Mouse (Mus musculus) T-helper 1 cell (primary cell): ENCODE results near the gene Dgat2.

Experiments
- in situ Hi-C: fragments of 300-600 bp; cut with MboI, MseI; formaldehyde crosslinking; loops from one replicate; pipeline ENCODE4 v1.15.1; 2025; ENCODE audit warnings: high pct_unique_total_duplicates

Gene Dgat2

GRCm38 (mm10) chr7:99194511-99194910 lies 12.0 kb upstream of the Dgat2 start:
- in situ Hi-C loops, result no loop called here

- in situ Hi-C loops, result no loop called here
Observed at GRCm38 (mm10) chr7:99193926-99194325, 11.4 kb upstream of the Dgat2 start.

- in situ Hi-C loops, result no loop called here
Observed at GRCm38 (mm10) chr7:99191411-99191810, 8.9 kb upstream of the Dgat2 start.

DNA sequence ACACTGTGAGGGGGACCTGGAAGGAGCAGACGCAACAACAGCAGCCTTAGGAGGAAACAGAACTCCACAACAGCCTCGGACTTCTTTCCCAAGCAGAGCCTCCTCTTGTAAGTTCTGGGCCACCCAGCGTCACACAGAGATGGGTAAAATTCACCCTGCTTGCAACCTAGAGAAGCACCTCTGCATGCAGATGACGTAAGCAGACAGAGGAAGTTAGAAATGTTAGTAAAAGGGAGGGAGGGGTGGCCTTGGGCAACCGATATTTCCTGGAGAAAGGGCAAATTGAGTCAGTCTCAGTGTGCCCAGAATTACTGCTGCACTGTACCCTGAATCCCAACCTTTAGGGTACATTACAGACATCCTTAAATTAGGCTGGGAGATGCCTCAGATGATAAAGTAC lies 7.4 kb upstream of the Dgat2 start:
- in situ Hi-C loops, result no loop called here

GRCm38 (mm10) chr7:99188630-99189029 lies 6.1 kb upstream of the Dgat2 start:
- in situ Hi-C loops, result no loop called here

DNA sequence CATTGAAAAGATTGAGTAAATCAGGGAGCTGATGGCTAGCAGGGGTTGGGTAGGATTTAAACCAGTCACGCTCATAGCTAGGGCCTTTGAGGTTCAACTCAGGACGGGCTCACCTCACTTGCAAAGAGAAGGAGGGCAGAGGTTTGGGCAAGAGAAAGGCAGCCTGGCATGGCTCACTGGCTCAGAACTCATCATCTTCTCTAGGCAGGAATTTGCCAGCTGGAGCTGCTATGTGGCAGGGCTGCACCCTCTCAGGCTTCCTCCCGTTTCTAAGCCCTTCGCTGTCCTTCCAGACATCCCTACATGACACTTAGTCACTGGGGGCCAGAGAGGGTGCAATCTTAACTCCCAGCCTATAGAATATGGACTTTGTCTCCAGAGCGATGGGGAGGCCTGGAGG lies 4.9 kb upstream of the Dgat2 start:
- in situ Hi-C loops, result no loop called here

DNA sequence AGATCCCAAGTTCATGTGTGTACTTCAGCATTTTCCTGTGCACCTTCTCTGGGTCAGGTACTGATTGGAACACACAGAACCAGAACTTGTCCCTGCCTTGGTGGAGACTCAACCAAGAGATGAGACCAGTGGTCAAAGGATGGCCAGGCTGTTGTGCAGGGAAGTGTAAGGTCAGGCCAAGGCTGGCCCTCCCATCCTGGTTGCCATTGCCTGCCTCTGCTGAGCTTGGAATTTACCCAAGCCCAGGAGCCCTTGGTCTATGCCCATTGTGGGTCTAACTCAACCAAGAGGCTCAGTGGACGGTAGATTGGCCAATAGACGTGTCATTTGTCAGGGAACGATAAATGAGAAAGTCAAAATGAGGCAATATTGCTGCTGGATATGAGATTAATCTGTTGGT lies 2.9 kb upstream of the Dgat2 start:
- in situ Hi-C loops, result no loop called here

DNA sequence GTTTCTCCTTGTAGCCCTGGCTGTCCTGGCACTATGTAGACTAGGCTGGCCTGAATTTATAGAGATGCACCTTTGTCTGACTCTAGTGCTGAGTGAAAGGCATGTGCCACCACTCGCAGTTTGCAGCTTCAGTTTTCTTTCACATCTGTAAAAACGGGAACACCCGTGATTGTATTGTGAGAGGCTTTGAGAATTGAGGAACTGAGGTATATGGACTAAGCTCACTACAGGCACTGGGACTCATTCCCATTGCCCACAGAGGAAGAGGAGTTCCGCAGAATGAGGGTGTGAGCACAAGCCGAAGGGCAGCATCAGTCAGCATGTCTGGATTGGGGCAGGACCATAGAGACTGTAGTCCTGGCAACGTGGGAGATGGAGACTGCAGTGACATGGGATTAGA lies 1.2 kb upstream of the Dgat2 start:
- in situ Hi-C loops, result no loop called here

DNA sequence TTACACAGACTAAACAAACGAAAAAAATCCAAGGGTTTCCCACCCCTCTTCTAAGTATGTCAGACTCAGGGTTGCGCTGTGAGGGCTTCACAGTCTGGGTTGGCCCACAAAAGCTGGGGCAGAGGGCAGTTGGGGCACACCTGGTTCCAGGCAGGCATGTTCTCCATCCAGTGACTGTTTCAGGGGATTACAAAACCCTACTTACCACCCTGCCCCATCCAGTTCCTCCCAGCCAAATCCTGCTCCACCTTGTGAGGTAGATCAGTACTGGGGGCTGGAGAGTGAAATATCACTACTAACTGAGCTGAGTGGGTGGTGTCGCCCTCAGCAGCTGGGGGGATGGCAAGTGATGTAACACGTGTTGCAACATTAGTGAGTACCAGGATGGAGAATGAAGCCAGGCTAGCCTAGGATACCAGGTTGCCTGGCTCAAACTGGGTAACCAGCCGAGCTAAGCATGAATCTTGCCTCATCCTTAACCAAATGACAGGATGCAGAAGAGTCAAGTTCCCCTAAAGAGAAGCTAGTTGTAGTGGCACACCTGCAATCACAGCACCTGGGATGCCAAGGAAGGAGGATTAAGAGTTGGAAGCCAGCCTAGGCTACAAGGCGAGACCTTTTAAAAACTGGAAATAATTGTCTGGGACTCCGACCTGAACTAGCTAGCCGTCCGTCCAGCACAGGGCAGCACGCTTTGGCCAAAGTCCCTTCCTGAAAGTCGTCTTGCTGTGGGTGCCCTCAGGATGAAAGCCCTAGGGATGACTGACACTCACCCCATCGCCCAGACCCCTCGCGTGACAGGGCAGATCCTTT lies 694 bp downstream of the Dgat2 start:
- in situ Hi-C loops, result no loop called here

DNA sequence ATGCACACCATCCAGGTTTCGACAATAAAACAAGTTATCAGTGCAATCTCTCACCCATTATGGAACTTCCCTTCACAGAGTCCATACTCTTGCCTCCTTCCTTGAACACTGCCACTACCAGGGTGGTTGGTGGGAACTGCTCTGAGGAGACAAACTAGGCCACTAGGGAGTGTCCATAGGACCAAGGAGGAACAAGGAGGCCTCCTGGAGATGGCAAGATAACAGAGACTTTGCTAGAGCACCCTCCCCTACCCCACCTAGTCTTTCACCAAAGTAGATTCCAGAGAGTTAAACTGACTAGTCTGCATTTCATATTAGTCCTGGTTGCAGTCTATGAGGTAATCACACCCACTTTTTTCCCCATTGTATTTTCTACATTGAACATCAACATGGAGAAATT lies 2.4 kb downstream of the Dgat2 start:
- in situ Hi-C loops, result no loop called here

DNA sequence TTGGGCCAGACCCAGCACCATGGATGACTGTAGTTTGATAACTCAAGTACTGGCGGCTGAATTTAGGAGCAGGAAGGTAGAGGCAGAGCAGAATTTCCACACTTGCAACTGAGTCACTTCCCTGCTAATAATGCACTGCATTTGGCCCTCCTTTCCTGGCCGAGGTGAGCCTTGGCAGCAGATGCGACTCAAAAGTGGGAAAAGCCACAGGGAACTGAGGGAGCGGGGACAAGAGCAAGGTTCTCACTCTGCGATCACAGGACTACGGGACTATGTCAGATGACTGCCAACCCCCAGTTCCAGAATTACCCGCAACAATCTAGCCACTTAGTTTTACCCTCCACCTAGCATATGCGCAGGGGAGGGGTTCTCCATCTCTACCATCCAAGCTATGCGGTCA lies 3.2 kb downstream of the Dgat2 start:
- in situ Hi-C loops, result no loop called here

DNA sequence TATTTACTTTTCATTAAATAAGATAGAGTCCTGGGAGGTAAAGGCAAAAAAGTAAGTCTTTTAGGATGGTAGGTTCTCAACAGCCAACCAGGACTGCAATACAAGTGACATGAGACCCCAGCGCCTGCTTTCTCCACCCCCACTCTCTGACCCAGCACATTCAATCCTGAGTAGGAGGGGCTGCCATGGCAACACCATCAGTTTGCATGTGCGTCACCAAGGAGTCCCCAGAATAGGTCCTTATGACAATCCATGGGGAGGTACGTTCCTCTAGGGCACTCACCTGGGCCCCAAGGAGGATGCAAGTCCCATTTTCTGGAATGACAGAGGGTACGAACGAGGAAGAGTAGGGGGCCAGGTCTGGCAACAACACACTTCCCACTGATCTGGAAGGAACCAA lies 5.1 kb downstream of the Dgat2 start:
- in situ Hi-C loops, result no loop called here

DNA sequence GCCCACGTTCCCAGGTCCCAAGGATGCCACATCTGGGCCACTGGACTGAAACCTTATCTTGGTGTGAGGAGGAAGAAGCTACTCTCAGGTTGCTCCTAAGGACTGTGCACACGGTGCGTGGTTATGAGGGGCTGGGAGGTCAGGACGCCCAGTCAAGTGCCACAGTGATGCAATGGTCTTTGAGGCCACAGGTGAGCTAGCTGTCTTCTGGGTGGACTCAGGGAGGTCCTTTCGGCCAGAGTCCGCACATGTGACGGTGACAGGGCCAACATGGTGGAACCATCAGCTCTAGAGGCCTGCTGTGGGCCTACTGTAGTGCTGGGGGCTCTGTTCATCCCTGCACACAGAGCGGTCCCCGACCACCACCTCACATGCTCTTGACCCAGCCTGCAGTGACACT lies 6.9 kb downstream of the Dgat2 start:
- in situ Hi-C loops, result no loop called here

DNA sequence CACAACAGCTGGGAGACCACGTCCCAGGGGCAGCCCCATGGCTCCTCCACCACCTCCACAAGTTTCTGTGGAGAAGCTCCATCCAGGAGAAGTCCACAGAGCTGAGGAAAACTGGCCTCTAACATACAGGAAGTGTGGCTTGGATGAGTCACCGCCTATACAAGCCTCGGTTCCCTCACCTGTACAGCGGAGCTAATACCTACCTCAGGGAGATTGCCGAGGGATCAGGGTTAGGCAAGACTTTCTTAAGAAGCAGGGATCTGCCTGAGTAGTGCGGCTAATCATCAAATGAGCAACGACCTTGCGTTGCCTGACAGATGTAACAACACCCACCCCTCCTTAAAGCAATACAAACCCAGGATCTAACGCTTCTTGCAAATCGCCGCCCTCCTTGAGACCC lies 7.4 kb downstream of the Dgat2 start:
- in situ Hi-C loops, result no loop called here

- in situ Hi-C loops, result no loop called here
Observed at GRCm38 (mm10) chr7:99174006-99174405, 8.5 kb downstream of the Dgat2 start.

GRCm38 (mm10) chr7:99172898-99173297 lies 9.6 kb downstream of the Dgat2 start:
- in situ Hi-C loops, result no loop called here

DNA sequence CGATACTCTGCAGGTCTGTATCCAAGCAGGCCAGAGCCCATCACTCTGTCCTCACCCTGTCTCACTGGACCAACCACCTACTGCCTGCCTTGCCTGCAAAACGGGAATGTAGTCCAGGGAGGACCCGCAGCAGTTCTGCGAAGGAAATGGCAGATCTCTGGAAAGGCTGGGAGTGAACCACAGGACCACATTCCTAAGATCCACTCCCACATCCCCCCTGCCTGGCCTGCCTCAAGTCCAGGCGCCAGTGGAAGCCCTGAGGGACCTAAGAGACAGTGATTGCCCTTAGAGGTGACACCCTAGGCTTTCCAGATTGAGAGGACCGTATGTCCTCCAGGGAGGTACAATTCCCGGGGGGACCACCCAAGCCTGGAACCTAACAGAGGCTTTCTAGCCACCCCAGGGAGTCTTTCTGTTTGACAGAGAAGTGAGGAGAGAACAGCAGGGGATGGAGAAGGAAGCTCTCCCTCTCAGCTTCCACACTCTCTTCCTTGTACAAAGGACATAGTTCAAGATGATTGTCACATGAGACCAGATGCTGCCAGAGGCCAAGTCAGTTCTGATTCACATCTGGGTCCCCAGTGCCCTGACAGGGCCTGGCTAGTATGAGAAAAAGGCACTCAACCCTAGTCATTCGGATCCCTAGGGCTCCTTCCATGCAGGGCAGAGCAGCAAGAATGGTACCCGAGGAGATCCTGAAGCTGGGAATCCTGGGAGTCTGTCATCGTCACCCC lies 10.6 kb downstream of the Dgat2 start:
- in situ Hi-C loops, result no loop called here

DNA sequence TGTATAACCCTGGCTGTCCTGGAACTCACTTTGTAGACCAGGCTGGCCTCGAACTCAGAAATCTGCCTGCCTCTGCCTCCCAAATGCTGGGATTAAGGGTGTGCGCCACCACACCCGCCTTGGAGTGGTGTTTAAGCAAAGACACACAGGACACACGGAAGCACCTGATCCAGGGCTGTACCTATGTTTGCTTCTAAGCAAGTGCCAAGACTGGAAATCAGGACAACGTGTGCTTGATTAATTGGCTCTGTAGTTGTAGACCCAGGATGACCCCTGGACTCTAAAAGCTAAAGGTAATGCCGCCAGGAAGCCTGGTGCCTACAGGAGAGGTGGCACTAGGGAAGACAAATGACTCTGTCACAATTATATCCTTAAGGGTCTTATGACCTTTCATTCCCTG lies 12.0 kb downstream of the Dgat2 start:
- in situ Hi-C loops, result no loop called here

DNA sequence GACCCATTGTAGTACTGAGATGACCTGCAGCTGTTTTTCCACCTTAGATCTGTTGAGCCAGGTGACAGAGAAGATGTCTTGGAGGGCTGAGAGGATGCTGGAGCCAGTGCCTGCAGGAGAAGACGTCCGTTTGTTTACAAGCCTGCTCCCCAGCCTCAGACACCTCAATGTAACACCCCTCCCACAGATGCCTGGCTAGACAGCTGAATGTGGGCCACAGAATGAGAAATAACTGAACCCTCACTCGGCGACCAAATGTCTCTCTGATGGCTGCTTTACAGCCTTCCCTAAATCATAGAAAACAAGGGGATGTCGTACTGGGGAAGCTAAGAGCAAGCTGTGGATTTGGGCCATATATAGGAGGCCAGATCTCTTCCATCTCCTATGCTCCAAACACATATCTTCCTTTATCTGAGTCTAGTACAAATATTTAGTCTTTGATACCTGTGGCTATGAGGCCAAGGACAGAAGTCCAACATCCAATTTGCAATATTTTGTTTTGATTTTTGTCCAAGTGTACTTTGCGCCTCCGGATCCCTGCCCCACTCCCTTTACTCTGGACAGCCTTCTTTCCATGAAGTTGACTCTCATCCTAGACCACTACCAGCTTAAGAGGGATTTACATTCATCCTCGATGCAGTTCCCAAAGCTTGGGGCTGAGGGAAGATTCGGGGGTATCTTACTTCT lies 12.7 kb downstream of the Dgat2 start:
- in situ Hi-C loops, result no loop called here

DNA sequence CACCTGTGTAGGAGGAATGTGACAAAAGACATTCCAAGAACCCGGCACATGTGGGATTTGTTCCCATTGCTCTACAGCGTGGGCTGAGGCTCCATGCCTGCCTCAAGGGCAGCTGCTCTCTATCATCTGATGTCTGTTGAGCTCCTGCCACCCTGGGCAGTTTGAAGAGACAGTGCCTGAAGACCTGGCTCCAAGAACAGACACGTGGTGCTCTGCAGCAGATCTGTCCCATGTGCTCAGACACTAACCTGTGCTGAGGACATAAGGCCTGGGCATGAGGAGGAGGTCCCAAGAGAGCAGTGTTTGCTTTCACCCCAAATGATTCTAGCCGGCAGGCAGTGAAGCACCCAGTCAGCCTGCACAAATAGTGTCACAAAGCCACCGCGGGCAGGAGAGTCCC lies 13.8 kb downstream of the Dgat2 start:
- in situ Hi-C loops, result no loop called here

DNA sequence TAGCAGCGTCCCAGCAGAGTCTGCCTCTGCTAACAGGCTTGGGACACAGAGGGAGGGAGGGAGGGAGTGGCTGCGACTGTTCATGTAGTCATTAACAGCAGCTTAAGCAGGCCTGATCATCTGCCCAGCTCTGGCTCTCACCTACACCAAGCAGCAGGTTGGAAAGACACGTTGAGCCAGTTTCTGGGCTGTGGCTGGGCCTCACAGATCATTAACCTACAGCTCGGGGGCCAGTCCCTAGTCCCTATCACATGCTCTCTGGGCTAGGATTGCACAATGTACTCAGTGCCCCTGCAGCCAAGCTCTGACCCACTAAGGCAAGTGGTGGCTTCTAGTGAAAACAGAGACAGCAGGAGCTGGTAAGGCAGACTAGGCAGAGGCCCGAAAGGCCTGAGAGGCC lies 14.6 kb downstream of the Dgat2 start:
- in situ Hi-C loops, result no loop called here

DNA sequence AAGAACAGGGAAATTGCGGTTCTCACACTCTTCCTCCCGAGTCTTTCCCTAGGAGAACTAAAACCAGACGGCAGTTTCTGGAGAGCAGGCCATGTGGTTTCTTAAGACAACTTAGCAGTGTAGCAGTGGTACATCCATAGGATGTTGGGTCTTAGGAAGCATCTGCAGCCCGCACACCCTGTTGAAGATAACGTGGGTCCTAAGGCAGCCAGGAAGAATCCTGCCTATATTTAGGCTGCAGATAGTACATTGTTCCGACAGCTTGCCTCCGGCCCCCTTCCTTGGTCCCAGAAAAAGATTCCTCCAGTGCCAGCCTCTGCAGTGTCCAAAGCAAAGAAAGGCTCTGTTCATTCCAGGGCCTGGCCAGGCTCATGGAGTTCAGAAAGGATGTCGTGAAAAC lies 16.4 kb downstream of the Dgat2 start:
- in situ Hi-C loops, result no loop called here
